Mouse (Mus musculus): ENCODE data around the gene Lfng. TPM values are rescaled to one million over a fixed set of nuclear protein-coding genes. Genes with fewer than 3 reads are reported as not detected.

The Lfng gene
- total RNA-seq, 2 experiments from 2014 or later: 18.7 to 25.8 TPM

GRCm38 (mm10) chr5:140648519-140649100, 41.5 kb downstream of the Lfng start, which contains the start of gene Ttyh3:
Gene Ttyh3 (minus strand): TSS chr5:140649031.
- intact Hi-C loops (cut with DNase I): no loop called here

GRCm38 (mm10) chr5:140649101-140649667, 42.1 kb downstream of the Lfng start:
- peak; percentile 96 to 100 for DNase-seq (ENCODE audit: extremely low spot score in 1 of 2, low spot score in 2 of 2)
- intact Hi-C loops (cut with DNase I): no loop called here

More at GRCm38 (mm10) chr5:140648519-140649100, 41.5 kb downstream of the Lfng start, which contains the start of gene Ttyh3:
- peak in 1 of 2 experiments; percentile 77 for DNase-seq (ENCODE audit: extremely low spot score in 1 of 2, low spot score in 2 of 2)

- no peak for DNase-seq (ENCODE audit: extremely low spot score in 1 of 2, low spot score in 2 of 2)
- intact Hi-C loops (cut with DNase I): no loop called here
Measured at GRCm38 (mm10) chr5:140649881-140650414, 42.8 kb downstream of the Lfng start.

- no peak for DNase-seq (ENCODE audit: extremely low spot score in 1 of 2, low spot score in 2 of 2)
- intact Hi-C loops (cut with DNase I): no loop called here
Measured at GRCm38 (mm10) chr5:140651231-140651630, 44.1 kb downstream of the Lfng start.

- DNase-seq (ENCODE audit: extremely low spot score in 1 of 2, low spot score in 2 of 2): no peak
- intact Hi-C loops (cut with DNase I): no loop called here
Measured at GRCm38 (mm10) chr5:140652587-140652986, 45.5 kb downstream of the Lfng start.

- DNase-seq (ENCODE audit: extremely low spot score in 1 of 2, low spot score in 2 of 2): no peak
- intact Hi-C loops (cut with DNase I): no loop called here
Measured at GRCm38 (mm10) chr5:140654096-140654845, 47.2 kb downstream of the Lfng start.

GRCm38 (mm10) chr5:140659607-140660272, 52.6 kb downstream of the Lfng start:
- intact Hi-C loops (cut with DNase I): loop anchor here (5.0 kb wide), 1 partner anchor 117 kb away; no protein-coding TSS in a partner anchor

GRCm38 (mm10) chr5:140660398-140660797, 53.3 kb downstream of the Lfng start:
- intact Hi-C loops (cut with DNase I): loop anchor here (5.0 kb wide), 1 partner anchor 118 kb away; no protein-coding TSS in a partner anchor

More at GRCm38 (mm10) chr5:140659607-140660272, 52.6 kb downstream of the Lfng start:
- peak; percentile 83 to 84 for DNase-seq (ENCODE audit: extremely low spot score in 1 of 2, low spot score in 2 of 2)

GRCm38 (mm10) chr5:140661427-140661826, 54.3 kb downstream of the Lfng start:
- intact Hi-C loops (cut with DNase I): loop anchor here (5.0 kb wide), 1 partner anchor 119 kb away; no protein-coding TSS in a partner anchor
- no peak for DNase-seq (ENCODE audit: extremely low spot score in 1 of 2, low spot score in 2 of 2)

More at GRCm38 (mm10) chr5:140660398-140660797, 53.3 kb downstream of the Lfng start:
- no peak for DNase-seq (ENCODE audit: extremely low spot score in 1 of 2, low spot score in 2 of 2)

- intact Hi-C loops (cut with DNase I): loop anchor here (5.0 kb wide), 1 partner anchor 120 kb away; no protein-coding TSS in a partner anchor
- no peak for DNase-seq (ENCODE audit: extremely low spot score in 1 of 2, low spot score in 2 of 2)
Measured at GRCm38 (mm10) chr5:140661875-140662643, 54.9 kb downstream of the Lfng start.

GRCm38 (mm10) chr5:140662741-140663592, 55.8 kb downstream of the Lfng start:
- peak; percentile 62 to 70 for DNase-seq (ENCODE audit: extremely low spot score in 1 of 2, low spot score in 2 of 2)
- intact Hi-C loops (cut with DNase I): loop anchor here (5.0 kb wide), 1 partner anchor 121 kb away; no protein-coding TSS in a partner anchor

- intact Hi-C loops (cut with DNase I): loop anchor here (5.0 kb wide), 1 partner anchor 121 kb away; no protein-coding TSS in a partner anchor
Measured at GRCm38 (mm10) chr5:140663621-140664180, 56.6 kb downstream of the Lfng start.

More at GRCm38 (mm10) chr5:140663621-140664180, 56.6 kb downstream of the Lfng start:
- DNase-seq (ENCODE audit: extremely low spot score in 1 of 2, low spot score in 2 of 2): peak; percentile 71 to 79

Other genes with a start within 250 kb of the Lfng start
- gene Snx8, start 218.1 kb upstream of the Lfng start, total RNA-seq (2021): 10 to 100 TPM; 22.3 to 24.5 TPM
- gene Eif3b, start 188.0 kb upstream of the Lfng start, total RNA-seq (2021): 100 to 1,000 TPM; 120 TPM
- gene Gm4869, start 161.7 kb upstream of the Lfng start, total RNA-seq (2021): not detected
- gene Chst12, start 101.8 kb upstream of the Lfng start, total RNA-seq (2021): 10 to 100 TPM; 20.2 to 21.5 TPM
- not detected for gene Grifin, start 42.2 kb upstream of the Lfng start, total RNA-seq (2021)
- 100 to 1,000 TPM; 319 to 338 TPM for gene Ttyh3, start 41.7 kb downstream of the Lfng start, total RNA-seq (2021)
- gene Iqce, start 95.1 kb downstream of the Lfng start, total RNA-seq (2021): 10 to 100 TPM; 50.8 to 60.9 TPM
- gene Brat1, start 97.7 kb downstream of the Lfng start, total RNA-seq (2021): 10 to 100 TPM; 26.5 to 28.8 TPM
- 10 to 100 TPM; 24.0 to 25.3 TPM for gene Amz1, start 116.8 kb downstream of the Lfng start, total RNA-seq (2021)
- 10 to 100 TPM; 65.3 TPM for gene Gna12, start 223.1 kb downstream of the Lfng start, total RNA-seq (2021)